Mouse (Mus musculus): ENCODE results near the gene Sstr3. TPM values are rescaled to one million over a fixed set of nuclear protein-coding genes. Genes with fewer than 3 reads are reported as not detected.

The Sstr3 gene
- polyA plus RNA-seq, 1 experiment: 6.0 TPM

DNA sequence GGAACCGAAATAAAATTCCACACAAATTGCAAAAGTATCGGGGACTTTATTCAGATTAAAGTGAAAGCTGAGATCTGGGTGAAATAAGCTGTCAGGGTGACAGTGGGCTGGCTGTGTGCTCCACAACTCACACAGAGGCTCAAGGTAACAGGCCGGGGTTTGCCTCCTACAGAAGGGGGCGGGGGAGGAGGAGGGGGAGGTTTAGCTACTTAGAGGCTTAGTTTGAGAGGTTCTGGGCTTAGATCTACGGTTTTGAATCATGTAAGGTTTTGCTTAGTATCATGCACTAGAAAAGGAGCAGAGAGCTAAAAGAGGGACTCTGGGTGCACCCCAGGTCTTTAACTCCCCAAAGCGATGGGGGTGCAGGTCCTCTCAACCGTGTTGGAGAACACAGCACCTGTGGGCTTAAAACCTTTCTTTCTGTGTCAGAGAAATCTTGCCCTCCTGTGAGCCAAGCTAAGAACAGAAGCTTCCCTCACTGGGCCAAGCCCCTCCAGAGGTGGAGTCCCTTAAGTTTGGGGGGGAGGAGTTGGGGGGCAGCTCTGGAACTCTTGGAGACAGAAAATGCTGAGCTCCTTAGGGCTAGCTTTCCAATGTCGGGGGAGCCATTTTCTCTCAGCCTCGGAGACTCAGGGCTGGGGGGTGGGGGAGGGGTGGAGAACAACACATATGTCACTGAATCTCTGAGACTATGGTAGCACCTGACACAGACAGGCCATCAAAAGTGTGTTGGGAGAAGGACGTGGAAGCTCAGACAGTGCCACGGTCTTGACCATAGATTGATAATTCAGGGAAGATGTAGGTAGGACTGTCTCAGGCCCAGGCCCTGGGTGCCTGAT lies 14.9 kb upstream of the Sstr3 start:
- H3K27me3 ChIP-seq (ENCODE audit: control insufficient read depth, insufficient read depth, low read length): no peaks in the 10 kb centered on the region
- H3K36me3 ChIP-seq (ENCODE audit: control insufficient read depth, insufficient read depth, low read length): no peaks in the 10 kb centered on the region
- peaks cover 4% of the 10 kb centered on the region for H3K4me1 ChIP-seq (ENCODE audit: control insufficient read depth, insufficient read depth, low read length)
- H3K27ac ChIP-seq (ENCODE audit: control insufficient read depth, insufficient read depth, low read depth, low read length): no peak overlapping the region
- no peak for TF ChIP-seq CTCF (IDR thresholded peaks at IDR 0.05; ENCODE audit: control insufficient read depth, insufficient read depth, insufficient replicate concordance, low read depth, low read length)
- no peak for TF ChIP-seq POLR2A (IDR thresholded peaks at IDR 0.05; ENCODE audit: control insufficient read depth, low read depth, low read length)
- no peak overlapping the region for H3K4me3 ChIP-seq (ENCODE audit: control insufficient read depth, low read depth, low read length)

DNA sequence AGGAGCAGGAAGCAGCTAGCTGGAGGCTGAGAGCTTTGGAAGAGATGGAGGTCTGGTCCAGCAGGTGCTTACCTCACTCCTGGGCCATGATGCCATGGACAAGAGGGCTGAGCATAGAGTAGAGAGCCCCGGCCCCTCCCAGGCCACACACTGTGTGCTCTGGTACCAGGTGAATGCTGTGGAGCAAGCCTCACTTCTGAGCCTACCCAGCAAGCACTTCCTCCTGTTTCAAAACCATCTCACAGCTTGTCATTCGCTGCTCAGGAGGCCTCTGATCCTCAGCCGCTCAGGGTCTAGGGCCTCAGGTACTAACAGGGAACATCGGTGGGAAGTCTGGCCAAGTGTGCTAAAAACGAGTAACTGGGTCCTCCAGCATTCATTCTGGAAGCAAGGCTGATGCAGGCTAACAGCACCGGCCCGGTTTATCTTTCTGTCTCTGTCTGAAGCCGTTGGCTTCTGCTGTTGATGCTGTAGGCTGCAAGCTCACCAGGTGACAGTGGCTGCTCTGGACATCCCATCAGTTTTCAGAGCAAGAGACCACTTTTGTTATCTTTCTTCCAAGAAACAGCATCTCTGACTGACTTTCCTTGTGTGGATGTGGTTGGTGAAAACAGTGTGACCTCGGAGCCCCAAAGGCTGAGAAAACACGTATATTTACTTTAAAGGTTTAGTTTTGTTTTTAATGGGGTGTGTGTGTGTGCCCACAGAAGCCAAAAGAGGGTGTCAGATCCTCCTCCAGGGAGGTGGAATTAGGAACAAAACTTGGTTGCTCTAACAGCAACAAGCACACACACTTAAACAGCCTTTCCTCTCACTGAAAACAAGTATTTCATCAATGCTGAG lies 13.4 kb upstream of the Sstr3 start:
- H3K4me3 ChIP-seq (ENCODE audit: control insufficient read depth, low read depth, low read length): no peak overlapping the region
- H3K27me3 ChIP-seq (ENCODE audit: control insufficient read depth, insufficient read depth, low read length): no peaks in the 10 kb centered on the region
- H3K36me3 ChIP-seq (ENCODE audit: control insufficient read depth, insufficient read depth, low read length): no peaks in the 10 kb centered on the region
- peaks cover 6% of the 10 kb centered on the region for H3K4me1 ChIP-seq (ENCODE audit: control insufficient read depth, insufficient read depth, low read length)
- H3K27ac ChIP-seq (ENCODE audit: control insufficient read depth, insufficient read depth, low read depth, low read length): no peak overlapping the region
- TF ChIP-seq CTCF (IDR thresholded peaks at IDR 0.05; ENCODE audit: control insufficient read depth, insufficient read depth, insufficient replicate concordance, low read depth, low read length) (no peak), POLR2A (IDR thresholded peaks at IDR 0.05; ENCODE audit: control insufficient read depth, low read depth, low read length) (no peak)

DNA sequence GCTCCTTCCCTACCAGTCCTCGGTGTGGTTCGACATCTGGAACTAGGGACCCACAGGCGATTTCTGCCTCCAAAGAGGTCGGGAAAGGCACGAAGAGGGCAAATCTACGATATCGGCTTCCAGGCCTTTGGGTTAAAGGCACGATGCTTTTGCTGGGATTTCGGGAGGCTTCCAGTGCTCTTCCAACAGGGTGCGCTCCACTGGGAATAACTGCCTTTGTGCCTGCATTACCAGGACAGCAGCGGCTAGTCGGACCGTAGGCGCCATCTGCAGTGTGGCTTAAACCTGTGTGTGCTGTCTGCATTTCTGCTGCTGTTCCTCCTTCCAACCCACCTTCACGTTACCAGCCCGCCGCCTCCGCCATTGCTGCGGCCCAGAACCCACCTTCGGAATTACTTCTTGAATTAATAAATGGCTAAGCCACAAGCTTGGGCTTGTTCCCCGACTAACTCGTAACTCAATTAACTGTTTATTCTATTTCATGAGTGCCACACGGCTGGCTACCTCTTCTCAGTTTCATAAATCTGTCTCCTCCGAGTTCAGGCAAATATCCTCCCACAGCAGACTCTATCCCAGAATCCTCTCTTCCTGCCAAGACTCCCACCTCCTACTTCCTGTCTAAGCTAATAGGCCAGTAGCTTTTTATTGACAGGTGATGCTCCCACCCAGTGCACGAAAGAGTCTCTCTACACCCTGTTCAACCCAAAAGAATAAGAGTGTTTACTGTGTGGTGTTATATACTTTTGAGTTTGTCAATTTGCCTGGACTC lies 10.2 kb upstream of the Sstr3 start:
- Histone ChIP-seq H3K27me3 (ENCODE audit: control insufficient read depth, insufficient read depth, low read length) (no peaks in the 10 kb centered on the region), H3K4me1 (ENCODE audit: control insufficient read depth, insufficient read depth, low read length) (peaks cover 6% of the 10 kb centered on the region), H3K36me3 (ENCODE audit: control insufficient read depth, insufficient read depth, low read length) (no peaks in the 10 kb centered on the region), H3K4me3 (ENCODE audit: control insufficient read depth, low read depth, low read length) (peak overlapping the region; percentile 73), H3K27ac (ENCODE audit: control insufficient read depth, insufficient read depth, low read depth, low read length) (no peak overlapping the region)
- TF ChIP-seq POLR2A (IDR thresholded peaks at IDR 0.05; ENCODE audit: control insufficient read depth, low read depth, low read length) (no peak), CTCF (IDR thresholded peaks at IDR 0.05; ENCODE audit: control insufficient read depth, insufficient read depth, insufficient replicate concordance, low read depth, low read length) (no peak)

DNA sequence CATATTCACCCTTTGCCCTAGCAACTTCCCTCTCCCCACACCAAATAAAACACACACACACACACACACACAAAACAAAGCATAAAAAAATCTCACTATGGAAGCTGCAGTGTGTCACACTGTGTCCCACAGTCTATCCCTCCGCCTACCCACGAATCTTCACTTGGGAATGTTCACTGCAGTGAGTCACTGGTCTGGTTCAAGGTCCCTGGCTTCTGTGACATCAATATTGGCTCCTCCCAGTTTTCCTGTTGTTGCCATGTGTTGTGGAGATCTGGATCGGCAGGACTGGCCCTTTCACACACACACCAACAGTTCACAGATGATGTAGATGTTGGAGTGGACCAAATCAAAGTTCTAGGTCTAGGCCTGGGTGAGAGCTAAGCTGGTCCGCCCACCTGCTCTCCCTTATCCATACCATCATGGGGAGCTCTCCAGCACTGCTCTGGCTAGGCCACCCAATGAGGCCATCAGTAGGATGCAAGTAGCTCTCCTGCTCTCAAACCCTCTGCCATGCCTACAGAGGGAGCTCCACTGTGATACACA lies 4.8 kb upstream of the Sstr3 start:
- Histone ChIP-seq H3K36me3 (ENCODE audit: control insufficient read depth, insufficient read depth, low read length) (no peaks in the 10 kb centered on the region), H3K27me3 (ENCODE audit: control insufficient read depth, insufficient read depth, low read length) (no peaks in the 10 kb centered on the region), H3K27ac (ENCODE audit: control insufficient read depth, insufficient read depth, low read depth, low read length) (no peak overlapping the region), H3K4me3 (ENCODE audit: control insufficient read depth, low read depth, low read length) (no peak overlapping the region), H3K4me1 (ENCODE audit: control insufficient read depth, insufficient read depth, low read length) (peaks cover 10% of the 10 kb centered on the region)
- no peak for TF ChIP-seq CTCF (IDR thresholded peaks at IDR 0.05; ENCODE audit: control insufficient read depth, insufficient read depth, insufficient replicate concordance, low read depth, low read length)

DNA sequence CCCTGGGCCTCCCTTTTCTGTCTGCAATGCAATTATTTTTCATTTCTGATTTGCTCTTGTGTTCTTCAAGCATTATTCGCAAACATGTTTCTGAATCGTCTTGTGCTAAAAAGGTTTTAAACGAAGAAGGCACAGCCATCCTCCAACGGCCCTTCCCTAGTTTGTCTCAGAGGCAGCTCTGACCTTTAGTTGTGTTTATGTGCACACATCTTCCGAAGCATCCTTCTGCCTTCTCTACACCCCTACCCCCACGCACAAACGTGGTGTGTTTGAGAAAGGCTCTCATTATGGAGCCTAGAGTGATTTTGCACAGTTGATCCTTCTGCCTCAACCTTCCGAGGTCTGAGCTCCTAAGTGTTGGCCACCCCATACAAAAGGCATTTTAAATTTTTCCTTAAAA lies 4.2 kb upstream of the Sstr3 start:
- TF ChIP-seq CTCF (IDR thresholded peaks at IDR 0.05; ENCODE audit: control insufficient read depth, insufficient read depth, insufficient replicate concordance, low read depth, low read length) (no peak), POLR2A (IDR thresholded peaks at IDR 0.05; ENCODE audit: control insufficient read depth, low read depth, low read length) (no peak)
- Histone ChIP-seq H3K27ac (ENCODE audit: control insufficient read depth, insufficient read depth, low read depth, low read length) (no peak overlapping the region), H3K4me3 (ENCODE audit: control insufficient read depth, low read depth, low read length) (no peak overlapping the region)

DNA sequence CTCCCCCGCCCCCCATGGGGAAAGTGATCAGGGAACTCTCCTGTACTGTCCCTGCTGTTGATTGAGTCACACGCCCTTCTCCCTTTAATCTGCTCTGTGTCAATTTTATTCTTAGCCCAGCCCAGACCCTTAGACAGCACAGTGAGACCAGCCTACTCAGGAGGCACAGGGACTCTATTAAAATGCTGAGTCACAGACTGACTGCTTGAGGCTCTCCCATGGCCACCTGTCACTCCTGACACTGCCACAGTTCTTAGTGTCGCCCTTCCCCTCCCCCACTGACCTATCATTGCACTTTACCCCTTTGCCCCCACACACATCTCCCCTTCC lies 3.8 kb upstream of the Sstr3 start:
- no peak overlapping the region for H3K27ac ChIP-seq (ENCODE audit: control insufficient read depth, insufficient read depth, low read depth, low read length)
- no peaks in the 10 kb centered on the region for H3K27me3 ChIP-seq (ENCODE audit: control insufficient read depth, insufficient read depth, low read length)
- no peaks in the 10 kb centered on the region for H3K36me3 ChIP-seq (ENCODE audit: control insufficient read depth, insufficient read depth, low read length)
- H3K4me3 ChIP-seq (ENCODE audit: control insufficient read depth, low read depth, low read length): no peak overlapping the region
- peaks cover 10% of the 10 kb centered on the region for H3K4me1 ChIP-seq (ENCODE audit: control insufficient read depth, insufficient read depth, low read length)
- TF ChIP-seq POLR2A (IDR thresholded peaks at IDR 0.05; ENCODE audit: control insufficient read depth, low read depth, low read length): no peak
- TF ChIP-seq CTCF (IDR thresholded peaks at IDR 0.05; ENCODE audit: control insufficient read depth, insufficient read depth, insufficient replicate concordance, low read depth, low read length): no peak

More for the DNA sequence above, 4.2 kb upstream of the Sstr3 start:
- peaks cover 10% of the 10 kb centered on the region for H3K4me1 ChIP-seq (ENCODE audit: control insufficient read depth, insufficient read depth, low read length)
- H3K27me3 ChIP-seq (ENCODE audit: control insufficient read depth, insufficient read depth, low read length): no peaks in the 10 kb centered on the region
- H3K36me3 ChIP-seq (ENCODE audit: control insufficient read depth, insufficient read depth, low read length): no peaks in the 10 kb centered on the region
